Mouse (Mus musculus) midbrain, embryonic 11.5 days (tissue): Measurements from ENCODE around the gene Cemip. TPM values are rescaled to one million over a fixed set of nuclear protein-coding genes. Genes with fewer than 3 reads are reported as not detected.

Experiments used
- ATAC-seq: fragments of 200-750 bp; cut with Nextera tagmentation; 2 replicates; pipeline ENCODE4 v1.8.0; 2017; ENCODE audit warnings: moderate TSS enrichment, moderate library complexity; ENCODE audit not compliant: low FRiP score
- DNase-seq: peaks from one replicate; pipeline ENCODE4 v3.0.0; 2015; ENCODE audit warnings: low spot score; ENCODE audit errors: missing footprints
- H3K27ac ChIP-seq: fragments of 300-500 bp; sonication (generic); 2 replicates; pipeline ENCODE4 v1.5.1; 2014; ENCODE audit warnings: low read depth, low read length
- H3K27me3 ChIP-seq: fragments of 300-500 bp; sonication (generic); 2 replicates; pipeline ENCODE4 v1.6.1; 2014; ENCODE audit warnings: mild to moderate bottlenecking, low read length, moderate library complexity, mixed read lengths; ENCODE audit not compliant: control insufficient read depth, insufficient read depth
- H3K36me3 ChIP-seq: fragments of 300-500 bp; sonication (generic); 2 replicates; pipeline ENCODE4 v1.6.1; 2014; ENCODE audit warnings: mild to moderate bottlenecking, low read length, moderate library complexity, mixed read lengths; ENCODE audit not compliant: control insufficient read depth, insufficient read depth
- H3K4me1 ChIP-seq: fragments of 300-500 bp; sonication (generic); 2 replicates; pipeline ENCODE4 v1.6.1; 2014; ENCODE audit warnings: low read length; ENCODE audit not compliant: control insufficient read depth, insufficient read depth
- H3K4me2 ChIP-seq: fragments of 300-500 bp; sonication (generic); 2 replicates; pipeline ENCODE4 v1.6.1; 2014; ENCODE audit warnings: mild to moderate bottlenecking, moderate library complexity
- H3K4me3 ChIP-seq: fragments of 300-500 bp; sonication (generic); 2 replicates; pipeline ENCODE4 v1.5.1; 2014; ENCODE audit warnings: low read depth, low read length
- H3K9ac ChIP-seq: fragments of 300-500 bp; sonication (generic); 2 replicates; pipeline ENCODE4 v1.6.1; 2014; ENCODE audit warnings: low read length
- H3K9me3 ChIP-seq: fragments of 300-500 bp; sonication (generic); 2 replicates; pipeline ENCODE4 v1.6.1; 2016; ENCODE audit warnings: low read length; ENCODE audit not compliant: control insufficient read depth
- WGBS: fragments of 180-500 bp; shearing (Covaris S2); extraction: QIAGEN DNeasy Blood & Tissue Kit; methylation state at CpG from one replicate; pipeline ENCODE4 v1.1.7; 2014; 5-methylcytosine and 5-hydroxymethylcytosine counted together
- polyA plus RNA-seq: library from polyadenylated mRNA; unstranded; fragments of >200 nt; fragmentation: Nextera tagmentation; extraction: Ambion mirVana; gene quantifications from 2 replicates; pipeline ENCODE4 v1.2.1, GENCODE M21; 2014

Cemip gene
- polyA plus RNA-seq, 1 experiment from 2014 or later, result 0.63 TPM

DNA sequence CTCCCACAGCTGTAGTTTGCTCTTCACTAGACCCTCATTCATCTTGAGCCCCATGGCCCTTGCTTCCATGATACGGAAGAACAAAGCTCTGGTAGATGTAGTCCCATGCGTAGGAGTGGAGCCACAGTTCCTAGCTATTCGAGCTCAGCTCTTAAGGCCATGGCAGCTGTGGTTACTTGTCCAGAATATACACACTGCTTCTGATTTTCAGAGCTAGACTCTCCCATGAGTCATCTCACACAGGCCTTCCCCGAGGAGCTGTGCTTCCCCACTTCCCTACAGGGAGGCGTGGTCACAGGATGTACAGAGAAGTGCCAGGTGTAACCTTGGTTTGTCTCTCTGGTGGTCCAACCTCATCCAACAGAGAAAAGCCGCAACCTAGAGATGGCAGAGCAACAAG, 111.0 kb downstream of the Cemip start:
- Histone ChIP-seq H3K36me3 (no peaks in the 10 kb centered on the region), H3K9ac (no peak overlapping the region), H3K4me1 (no peaks in the 10 kb centered on the region)

DNA sequence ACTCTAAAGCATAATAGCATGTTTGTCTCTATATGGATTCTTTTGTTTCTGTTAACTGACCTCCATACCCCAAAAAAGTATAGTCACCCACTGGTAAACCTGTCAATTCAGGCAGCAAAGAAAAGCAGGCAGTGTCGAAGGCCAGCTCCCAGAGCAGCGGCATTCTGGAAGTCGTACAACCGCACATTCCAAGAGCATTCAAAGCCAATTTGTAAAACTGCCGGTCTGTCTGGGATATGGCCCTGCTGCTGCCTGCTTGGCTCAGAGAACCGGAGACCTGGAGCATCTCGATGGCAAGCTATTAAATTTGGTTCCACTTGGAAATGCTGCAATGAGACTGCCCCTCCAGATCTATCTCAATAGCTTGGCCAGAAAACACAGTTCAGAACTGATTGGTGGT, 113.8 kb downstream of the Cemip start:
- Histone ChIP-seq H3K36me3 (no peaks in the 10 kb centered on the region), H3K4me1 (no peaks in the 10 kb centered on the region), H3K27ac (no peak overlapping the region), H3K4me2 (no peak overlapping the region), H3K9me3 (no peaks in the 10 kb centered on the region), H3K9ac (no peak overlapping the region), H3K4me3 (no peak overlapping the region), H3K27me3 (no peaks in the 10 kb centered on the region)
- ATAC-seq (no peak), DNase-seq (no peak)
- WGBS, result 87% methylated on average over 7 of the region's 7 CpGs

More for the DNA sequence above, 111.0 kb downstream of the Cemip start:
- Histone ChIP-seq H3K4me3 (no peak overlapping the region), H3K27ac (no peak overlapping the region), H3K27me3 (no peaks in the 10 kb centered on the region), H3K4me2 (no peak overlapping the region), H3K9me3 (no peaks in the 10 kb centered on the region)
- ATAC-seq (no peak), DNase-seq (no peak)
- 90% methylated on average over 6 of the region's 6 CpGs for WGBS

GRCm38 (mm10) chr7:83966047-83966818, 120.1 kb downstream of the Cemip start:
- H3K4me3 ChIP-seq, result no peak overlapping the region
- H3K9ac ChIP-seq, result no peak overlapping the region
- no peaks in the 10 kb centered on the region for H3K9me3 ChIP-seq
- WGBS, result 87% methylated on average over 5 of the region's 5 CpGs
- no peak for DNase-seq
- no peak overlapping the region for H3K27ac ChIP-seq
- no peak for ATAC-seq
- H3K4me1 ChIP-seq, result no peaks in the 10 kb centered on the region
- H3K27me3 ChIP-seq, result no peaks in the 10 kb centered on the region
- no peaks in the 10 kb centered on the region; the same call in 1 of the 2 replicates for H3K36me3 ChIP-seq
- no peak overlapping the region for H3K4me2 ChIP-seq

- Histone ChIP-seq H3K36me3 (no peaks in the 10 kb centered on the region; the same call in 1 of the 2 replicates), H3K9ac (no peak overlapping the region), H3K4me1 (no peaks in the 10 kb centered on the region), H3K4me3 (no peak overlapping the region), H3K27me3 (no peaks in the 10 kb centered on the region), H3K4me2 (no peak overlapping the region), H3K9me3 (no peaks in the 10 kb centered on the region), H3K27ac (no peak overlapping the region)
- DNase-seq, result no peak
- no peak for ATAC-seq
Observed at GRCm38 (mm10) chr7:83965181-83965580, 121.1 kb downstream of the Cemip start.

- 91% methylated on average over 9 of the region's 9 CpGs for WGBS
- H3K36me3 ChIP-seq, result no peaks in the 10 kb centered on the region
- ATAC-seq, result no peak
Observed at GRCm38 (mm10) chr7:83952511-83952910, 133.8 kb downstream of the Cemip start.

GRCm38 (mm10) chr7:83951327-83951726, 135.0 kb downstream of the Cemip start:
- no peaks in the 10 kb centered on the region for H3K4me1 ChIP-seq
- no peak overlapping the region for H3K9ac ChIP-seq
- 90% methylated on average over 14 of the region's 14 CpGs for WGBS
- H3K9me3 ChIP-seq, result no peaks in the 10 kb centered on the region
- H3K27me3 ChIP-seq, result no peaks in the 10 kb centered on the region
- no peak for DNase-seq
- no peaks in the 10 kb centered on the region for H3K36me3 ChIP-seq
- no peak overlapping the region for H3K4me2 ChIP-seq
- no peak overlapping the region for H3K4me3 ChIP-seq
- ATAC-seq, result no peak
- no peak overlapping the region for H3K27ac ChIP-seq

More at GRCm38 (mm10) chr7:83952511-83952910, 133.8 kb downstream of the Cemip start:
- Histone ChIP-seq H3K27me3 (no peaks in the 10 kb centered on the region), H3K9ac (no peak overlapping the region), H3K4me2 (no peak overlapping the region), H3K4me3 (no peak overlapping the region), H3K9me3 (no peaks in the 10 kb centered on the region), H3K27ac (no peak overlapping the region), H3K4me1 (no peaks in the 10 kb centered on the region)
- DNase-seq, result no peak

DNA sequence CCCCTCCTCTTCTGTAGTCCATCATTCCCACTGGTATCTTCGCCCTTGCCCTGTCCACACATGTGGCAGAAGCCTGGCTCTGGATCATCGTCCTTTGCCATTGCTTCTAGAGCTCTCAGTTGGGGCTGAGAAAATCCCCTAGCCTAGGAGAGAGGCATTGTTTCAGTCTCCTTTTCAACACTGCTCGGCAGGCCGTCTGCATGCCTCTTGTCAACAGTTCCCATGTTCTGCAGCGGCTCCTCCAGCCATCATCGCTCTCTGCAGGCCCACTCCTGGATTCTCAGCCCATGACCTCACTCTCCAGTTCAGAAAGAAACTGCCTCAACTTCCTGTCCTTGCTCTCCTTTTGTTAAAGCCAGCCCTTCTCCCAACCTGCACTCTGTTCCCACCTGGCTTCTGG, 136.6 kb downstream of the Cemip start:
- no peak overlapping the region for H3K27ac ChIP-seq
- ATAC-seq (no peak), DNase-seq (no peak)
- WGBS, result 55% methylated on average over 6 of the region's 6 CpGs
- no peaks in the 10 kb centered on the region for H3K36me3 ChIP-seq
- H3K27me3 ChIP-seq, result no peaks in the 10 kb centered on the region
- no peaks in the 10 kb centered on the region for H3K4me1 ChIP-seq
- H3K4me2 ChIP-seq, result no peak overlapping the region
- H3K4me3 ChIP-seq, result no peak overlapping the region
- no peak overlapping the region for H3K9ac ChIP-seq
- no peaks in the 10 kb centered on the region for H3K9me3 ChIP-seq

DNA sequence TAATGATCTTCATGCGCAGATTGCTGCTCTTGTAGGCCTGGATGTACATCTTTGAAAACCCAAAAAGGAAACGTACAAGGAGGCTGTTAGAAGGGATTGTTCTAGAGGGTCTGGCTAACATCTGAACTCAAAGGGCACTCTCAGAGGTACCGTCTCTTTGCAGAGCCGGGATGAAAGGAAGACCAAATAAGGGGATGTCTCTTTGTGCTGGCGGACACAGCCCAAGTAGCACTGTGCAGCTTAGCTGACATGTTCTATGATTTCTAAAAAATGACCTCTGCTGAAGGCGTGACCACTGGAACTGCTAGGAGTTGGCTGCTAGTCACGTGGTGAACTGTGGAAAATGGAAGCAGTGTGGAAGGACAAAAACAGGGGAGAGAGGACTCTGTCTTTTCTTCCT, 137.6 kb downstream of the Cemip start:
- no peak overlapping the region for H3K4me3 ChIP-seq
- DNase-seq (no peak), ATAC-seq (no peak)
- H3K27me3 ChIP-seq, result no peaks in the 10 kb centered on the region
- no peak overlapping the region for H3K9ac ChIP-seq
- H3K27ac ChIP-seq, result no peak overlapping the region
- no peaks in the 10 kb centered on the region for H3K4me1 ChIP-seq
- no peaks in the 10 kb centered on the region for H3K36me3 ChIP-seq
- H3K4me2 ChIP-seq, result no peak overlapping the region
- WGBS, result 80% methylated on average over 7 of the region's 7 CpGs
- H3K9me3 ChIP-seq, result no peaks in the 10 kb centered on the region

GRCm38 (mm10) chr7:83941701-83942101, 144.6 kb downstream of the Cemip start:
- WGBS, result 92% methylated on average over 8 of the region's 8 CpGs
- no peak for DNase-seq
- Histone ChIP-seq H3K36me3 (no peaks in the 10 kb centered on the region), H3K4me3 (no peak overlapping the region), H3K9ac (no peak overlapping the region), H3K4me1 (no peaks in the 10 kb centered on the region), H3K4me2 (no peak overlapping the region), H3K27me3 (no peaks in the 10 kb centered on the region), H3K27ac (no peak overlapping the region), H3K9me3 (no peaks in the 10 kb centered on the region)
- no peak for ATAC-seq
